Mouse (Mus musculus) stomach, embryonic 15.5 days (tissue): ENCODE results near the gene Ero1lb. TPM values are rescaled to one million over a fixed set of nuclear protein-coding genes. Genes with fewer than 3 reads are reported as not detected.

Source experiments
- ATAC-seq: fragments of 200-750 bp; cut with Nextera tagmentation; 2 replicates; pipeline ENCODE4 v1.8.0; 2017; ENCODE audit warnings: low read depth, moderate number of reproducible peaks, moderate TSS enrichment; ENCODE audit not compliant: insufficient read depth, low FRiP score
- H3K27ac ChIP-seq: fragments of 300-500 bp; sonication (generic); 2 replicates; pipeline ENCODE4 v1.5.1; 2015; ENCODE audit warnings: mild to moderate bottlenecking, inconsistent platforms
- H3K27me3 ChIP-seq: fragments of 300-500 bp; sonication (generic); replicated peaks from 2 replicates; pipeline ENCODE4 v1.6.1; 2015; ENCODE audit warnings: inconsistent platforms
- H3K36me3 ChIP-seq: fragments of 300-500 bp; sonication (generic); 2 replicates; pipeline ENCODE4 v1.6.1; 2015; ENCODE audit warnings: inconsistent platforms
- H3K4me1 ChIP-seq: fragments of 300-500 bp; sonication (generic); 2 replicates; pipeline ENCODE4 v1.6.1; 2015; ENCODE audit warnings: inconsistent platforms
- H3K4me2 ChIP-seq: fragments of 300-500 bp; sonication (generic); 2 replicates; pipeline ENCODE4 v1.6.1; 2015; ENCODE audit warnings: mild to moderate bottlenecking, inconsistent platforms
- H3K4me3 ChIP-seq: fragments of 300-500 bp; sonication (generic); replicated peaks from 2 replicates; pipeline ENCODE4 v1.5.1; 2015; ENCODE audit warnings: inconsistent platforms
- H3K9ac ChIP-seq: fragments of 300-500 bp; sonication (generic); 2 replicates; pipeline ENCODE4 v1.6.1; 2015; ENCODE audit warnings: inconsistent platforms
- H3K9me3 ChIP-seq: fragments of 300-500 bp; sonication (generic); 2 replicates; pipeline ENCODE4 v1.6.1; 2016; ENCODE audit warnings: inconsistent platforms
- WGBS: fragments of 180-500 bp; shearing (Covaris S2); methylation state at CpG from one replicate; pipeline ENCODE4 v1.1.7; 2015; 5-methylcytosine and 5-hydroxymethylcytosine counted together
- polyA plus RNA-seq: library from polyadenylated mRNA; unstranded; fragments of >200 nt; fragmentation: Nextera tagmentation; extraction: Ambion mirVana; gene quantifications from 2 replicates; pipeline ENCODE4 v1.2.1, GENCODE M21; 2015

The Ero1lb gene
- polyA plus RNA-seq, 1 experiment from 2014 or later = 17.9 TPM

GRCm38 (mm10) chr13:12543880-12544568 lies 21.6 kb upstream of the Ero1lb start:
- 68% methylated on average over 8 of the region's 8 CpGs for WGBS
- peaks cover 13% of the 10 kb centered on the region for H3K4me1 ChIP-seq
- no peak overlapping the region for H3K4me3 ChIP-seq
- no peaks in the 10 kb centered on the region for H3K36me3 ChIP-seq
- H3K27ac ChIP-seq = peak overlapping the region; percentile 36; the same call in 1 of the 2 replicates
- H3K27me3 ChIP-seq = no peaks in the 10 kb centered on the region
- ATAC-seq = peak; percentile 74
- H3K9ac ChIP-seq = no peak overlapping the region
- no peaks in the 10 kb centered on the region for H3K9me3 ChIP-seq
- no peak overlapping the region for H3K4me2 ChIP-seq

GRCm38 (mm10) chr13:12554211-12554610 lies 11.5 kb upstream of the Ero1lb start:
- Histone ChIP-seq H3K4me3 (no peak overlapping the region), H3K9me3 (no peaks in the 10 kb centered on the region), H3K27ac (no peak overlapping the region), H3K4me2 (no peak overlapping the region), H3K9ac (no peak overlapping the region), H3K27me3 (no peaks in the 10 kb centered on the region), H3K4me1 (no peaks in the 10 kb centered on the region), H3K36me3 (no peaks in the 10 kb centered on the region)
- ATAC-seq = no peak
- WGBS = 53% methylated on average over 4 of the region's 4 CpGs

GRCm38 (mm10) chr13:12559044-12559443 lies 6.6 kb upstream of the Ero1lb start:
- H3K4me2 ChIP-seq = no peak overlapping the region

GRCm38 (mm10) chr13:12559462-12560120 lies 6.1 kb upstream of the Ero1lb start:
- Histone ChIP-seq H3K9me3 (no peaks in the 10 kb centered on the region), H3K36me3 (no peaks in the 10 kb centered on the region), H3K27ac (no peak overlapping the region), H3K4me1 (no peaks in the 10 kb centered on the region), H3K4me2 (no peak overlapping the region), H3K27me3 (no peaks in the 10 kb centered on the region), H3K4me3 (no peak overlapping the region), H3K9ac (no peak overlapping the region)
- 61% methylated on average over 6 of the region's 6 CpGs for WGBS
- no peak; the same call in 1 of the 2 replicates for ATAC-seq

More at GRCm38 (mm10) chr13:12559044-12559443, 6.6 kb upstream of the Ero1lb start:
- no peak overlapping the region for H3K27ac ChIP-seq
- H3K4me3 ChIP-seq = no peak overlapping the region
- no peaks in the 10 kb centered on the region for H3K4me1 ChIP-seq
- H3K27me3 ChIP-seq = no peaks in the 10 kb centered on the region
- 57% methylated on average over 3 of the region's 3 CpGs for WGBS
- no peak for ATAC-seq
- no peak overlapping the region for H3K9ac ChIP-seq
- H3K9me3 ChIP-seq = no peaks in the 10 kb centered on the region
- no peaks in the 10 kb centered on the region for H3K36me3 ChIP-seq

GRCm38 (mm10) chr13:12561729-12562128 lies 3.9 kb upstream of the Ero1lb start:
- Histone ChIP-seq H3K4me1 (0 out of 2 replicates have a peak, but pooled peaks cover 6% of the 10 kb centered on the region), H3K36me3 (no peaks in the 10 kb centered on the region), H3K4me3 (no peak overlapping the region), H3K27ac (no peak overlapping the region), H3K4me2 (no peak overlapping the region), H3K9ac (no peak overlapping the region), H3K27me3 (no peaks in the 10 kb centered on the region), H3K9me3 (no peaks in the 10 kb centered on the region)
- ATAC-seq = no peak
- WGBS = 80% methylated on average over 2 of the region's 2 CpGs

- Histone ChIP-seq H3K27me3 (no peaks in the 10 kb centered on the region), H3K4me2 (no peak overlapping the region), H3K4me1 (0 out of 2 replicates have a peak, but pooled peaks cover 6% of the 10 kb centered on the region), H3K4me3 (no peak overlapping the region), H3K9ac (no peak overlapping the region), H3K36me3 (no peaks in the 10 kb centered on the region), H3K9me3 (no peaks in the 10 kb centered on the region), H3K27ac (no peak overlapping the region)
- 75% methylated on average over 4 of the region's 4 CpGs for WGBS
- ATAC-seq = no peak
These were observed 3.4 kb upstream of the Ero1lb start for GRCm38 (mm10) chr13:12562256-12562655.

- H3K27ac ChIP-seq = no peak overlapping the region
- H3K36me3 ChIP-seq = no peaks in the 10 kb centered on the region
- no peak for ATAC-seq
- H3K4me3 ChIP-seq = no peak overlapping the region
- H3K27me3 ChIP-seq = no peaks in the 10 kb centered on the region
- H3K9me3 ChIP-seq = no peaks in the 10 kb centered on the region
- no peak overlapping the region for H3K9ac ChIP-seq
- 0 out of 2 replicates have a peak, but pooled peaks cover 6% of the 10 kb centered on the region for H3K4me1 ChIP-seq
- no peak overlapping the region for H3K4me2 ChIP-seq
- 74% methylated on average over 1 of the region's 1 CpGs for WGBS
These were observed 2.3 kb downstream of the Ero1lb start for GRCm38 (mm10) chr13:12567936-12568335.

- no peaks in the 10 kb centered on the region for H3K9me3 ChIP-seq
- no peak for ATAC-seq
- H3K4me2 ChIP-seq = no peak overlapping the region
- WGBS = 60% methylated on average over 9 of the region's 9 CpGs
- H3K36me3 ChIP-seq = no peaks in the 10 kb centered on the region
- H3K9ac ChIP-seq = no peak overlapping the region
- H3K27ac ChIP-seq = no peak overlapping the region
- no peaks in the 10 kb centered on the region for H3K27me3 ChIP-seq
- H3K4me1 ChIP-seq = 0 out of 2 replicates have a peak, but pooled peaks cover 6% of the 10 kb centered on the region
- H3K4me3 ChIP-seq = no peak overlapping the region
These were observed 3.2 kb downstream of the Ero1lb start for GRCm38 (mm10) chr13:12568597-12569469.

GRCm38 (mm10) chr13:12569741-12570140 lies 4.1 kb downstream of the Ero1lb start:
- H3K4me1 ChIP-seq = 0 out of 2 replicates have a peak, but pooled peaks cover 6% of the 10 kb centered on the region
- 69% methylated on average over 7 of the region's 7 CpGs for WGBS
- H3K4me3 ChIP-seq = no peak overlapping the region
- H3K9me3 ChIP-seq = no peaks in the 10 kb centered on the region
- H3K36me3 ChIP-seq = no peaks in the 10 kb centered on the region
- ATAC-seq = no peak
- no peak overlapping the region for H3K27ac ChIP-seq
- no peak overlapping the region for H3K4me2 ChIP-seq
- H3K9ac ChIP-seq = no peak overlapping the region
- H3K27me3 ChIP-seq = no peaks in the 10 kb centered on the region

- H3K27me3 ChIP-seq = no peaks in the 10 kb centered on the region
- no peak overlapping the region for H3K4me2 ChIP-seq
- no peaks in the 10 kb centered on the region for H3K9me3 ChIP-seq
- H3K4me3 ChIP-seq = no peak overlapping the region
- H3K4me1 ChIP-seq = no peaks in the 10 kb centered on the region
- no peak overlapping the region for H3K9ac ChIP-seq
- H3K27ac ChIP-seq = no peak overlapping the region
- H3K36me3 ChIP-seq = no peaks in the 10 kb centered on the region
- no peak for ATAC-seq
- 80% methylated on average over 9 of the region's 9 CpGs for WGBS
These were observed 9.4 kb downstream of the Ero1lb start for GRCm38 (mm10) chr13:12574979-12575536.

- Histone ChIP-seq H3K27me3 (no peaks in the 10 kb centered on the region), H3K4me3 (no peak overlapping the region), H3K36me3 (no peaks in the 10 kb centered on the region), H3K27ac (no peak overlapping the region), H3K4me2 (no peak overlapping the region), H3K9me3 (no peaks in the 10 kb centered on the region), H3K9ac (no peak overlapping the region), H3K4me1 (no peaks in the 10 kb centered on the region)
- no peak for ATAC-seq
- 80% methylated on average over 5 of the region's 5 CpGs for WGBS
These were observed 12.5 kb downstream of the Ero1lb start for GRCm38 (mm10) chr13:12578145-12578544.
